Mouse (Mus musculus) frontal cortex, postnatal 10 days (tissue): ENCODE measurements at regions not wholly inside any gene's neighbourhood (a gene's known extent, or its start where the extent isn't known, plus 50 kb on each side); places are given as distances from the start of the nearest gene placed in this dataset.

ENCODE experiments used
- DNase-seq, 2 experiments: peaks; one replicate each; pipeline ENCODE4 v3.0.0; 2022; ENCODE audit warnings: low spot score in 2 of 2, mixed read lengths in 1 of 2

GRCm38 (mm10) chr5:116900846-116901245, 215.1 kb downstream of the Suds3 start:
- no peak for DNase-seq

- no peak for DNase-seq
These were observed 218.5 kb downstream of the Suds3 start for GRCm38 (mm10) chr5:116897391-116897790.

- DNase-seq: peak; percentile 67 to 76
These were observed 220.7 kb downstream of the Suds3 start for GRCm38 (mm10) chr5:116895036-116895783.

- no peak for DNase-seq
These were observed 221.3 kb downstream of the Suds3 start for GRCm38 (mm10) chr5:116894575-116894974.

- DNase-seq: no peak
These were observed 223.0 kb downstream of the Suds3 start for GRCm38 (mm10) chr5:116892877-116893276.

GRCm38 (mm10) chr5:116889224-116889623, 226.7 kb downstream of the Suds3 start:
- no peak for DNase-seq

GRCm38 (mm10) chr5:116886181-116887136, 229.5 kb downstream of the Suds3 start:
- DNase-seq: peak; percentile 24 to 39

GRCm38 (mm10) chr5:116879761-116880160, 236.2 kb downstream of the Suds3 start:
- no peak for DNase-seq

GRCm38 (mm10) chr5:116874941-116875340, 241.0 kb downstream of the Suds3 start:
- no peak for DNase-seq

- DNase-seq: peak in 1 of 2 experiments; percentile 12
These were observed 247.8 kb downstream of the Suds3 start for GRCm38 (mm10) chr5:116868115-116868514.

GRCm38 (mm10) chr5:116864275-116864674, 251.6 kb downstream of the Suds3 start:
- no peak for DNase-seq

- no peak for DNase-seq
These were observed 261.1 kb upstream of the Srrm4 start for GRCm38 (mm10) chr5:116852691-116853090.

- no peak for DNase-seq
These were observed 240.3 kb upstream of the Srrm4 start for GRCm38 (mm10) chr5:116831874-116832273.

GRCm38 (mm10) chr5:116829771-116830170, 238.2 kb upstream of the Srrm4 start:
- DNase-seq: no peak

GRCm38 (mm10) chr5:116823260-116823659, 231.6 kb upstream of the Srrm4 start:
- DNase-seq: no peak

- DNase-seq: no peak
These were observed 230.5 kb upstream of the Srrm4 start for GRCm38 (mm10) chr5:116822141-116822540.

- no peak for DNase-seq
These were observed 218.2 kb upstream of the Srrm4 start for GRCm38 (mm10) chr5:116809799-116810198.

- DNase-seq: peak; percentile 34 to 49
These were observed 217.6 kb upstream of the Srrm4 start for GRCm38 (mm10) chr5:116809001-116809759.

GRCm38 (mm10) chr5:116797460-116797859, 205.8 kb upstream of the Srrm4 start:
- DNase-seq: no peak

- DNase-seq: peak; percentile 9 to 34
These were observed 203.6 kb upstream of the Srrm4 start for GRCm38 (mm10) chr5:116795169-116795568.

- DNase-seq: no peak
These were observed 198.8 kb upstream of the Srrm4 start for GRCm38 (mm10) chr5:116790419-116790818.

GRCm38 (mm10) chr5:116789859-116790258, 198.2 kb upstream of the Srrm4 start:
- no peak for DNase-seq
